Mouse (Mus musculus) kidney, postnatal 0 days (tissue): ENCODE data around the gene Zfp513. TPM values are rescaled to one million over a fixed set of nuclear protein-coding genes. Genes with fewer than 3 reads are reported as not detected.
A peak's percentile ranks its signal among the peaks of the same experiment; 100 is the strongest.

ENCODE experiments used
- ATAC-seq: fragments of 200-750 bp; cut with Nextera tagmentation; replicated peaks from 2 replicates; pipeline ENCODE4 v1.8.0; 2017; ENCODE audit warnings: low read depth, moderate number of reproducible peaks, moderate TSS enrichment, moderate library complexity; ENCODE audit not compliant: low FRiP score
- DNase-seq: peaks from one replicate; pipeline ENCODE4 v3.0.0-alpha.2; 2016; ENCODE audit warnings: low spot score
- H3K27ac ChIP-seq: fragments of 300-500 bp; sonication (generic); 2 replicates; pipeline ENCODE4 v1.5.1; 2014; ENCODE audit warnings: mild to moderate bottlenecking
- H3K27me3 ChIP-seq: fragments of 300-500 bp; sonication (generic); 2 replicates; pipeline ENCODE4 v1.6.1; 2014; ENCODE audit warnings: low read length, mixed read lengths; ENCODE audit not compliant: insufficient read depth
- H3K36me3 ChIP-seq: fragments of 300-500 bp; sonication (generic); 2 replicates; pipeline ENCODE4 v1.6.1; 2014; ENCODE audit warnings: low read length, mixed read lengths; ENCODE audit not compliant: insufficient read depth
- H3K4me1 ChIP-seq: fragments of 300-500 bp; sonication (generic); replicated peaks from 2 replicates; pipeline ENCODE4 v1.6.1; 2014; ENCODE audit warnings: antibody characterized with exemption, low read length, mixed read lengths; ENCODE audit not compliant: insufficient read depth
- H3K4me2 ChIP-seq: fragments of 300-500 bp; sonication (generic); 2 replicates; pipeline ENCODE4 v1.6.1; 2014; ENCODE audit warnings: mild to moderate bottlenecking, low read length, moderate library complexity, mixed read lengths
- H3K4me3 ChIP-seq: fragments of 300-500 bp; sonication (generic); replicated peaks from 2 replicates; pipeline ENCODE4 v1.5.1; 2014; ENCODE audit warnings: low read depth, low read length
- H3K9ac ChIP-seq: fragments of 300-500 bp; sonication (generic); 2 replicates; pipeline ENCODE4 v1.6.1; 2014; ENCODE audit warnings: low read depth, low read length
- H3K9me3 ChIP-seq: fragments of 300-500 bp; sonication (generic); replicated peaks from 2 replicates; pipeline ENCODE4 v1.6.1; 2016; ENCODE audit warnings: low read length, inconsistent platforms, mixed read lengths
- CTCF ChIP-seq: IDR thresholded peaks from 2 replicates; pipeline ENCODE4 v1.5.1; 2016; ENCODE audit warnings: antibody characterized with exemption, low read depth, mild to moderate bottlenecking, moderate library complexity
- WGBS: fragments of 180-500 bp; shearing (Covaris S2); extraction: QIAGEN DNeasy Blood & Tissue Kit; methylation state at CpG from one replicate; pipeline ENCODE4 v1.1.7; 2014; 5-methylcytosine and 5-hydroxymethylcytosine counted together
- polyA plus RNA-seq: library from polyadenylated mRNA; unstranded; fragments of >200 nt; fragmentation: Nextera tagmentation; extraction: Ambion mirVana; gene quantifications from 2 replicates; pipeline ENCODE4 v1.2.1, GENCODE M21; 2015

The Zfp513 gene
- polyA plus RNA-seq, 1 experiment from 2014 or later, result 8.9 TPM

GRCm38 (mm10) chr5:31181183-31181770, 20.8 kb downstream of the Zfp513 start:
- H3K9ac ChIP-seq, result no peak overlapping the region
- no peak for DNase-seq
- WGBS, result 93% methylated on average over 9 of the region's 9 CpGs
- H3K9me3 ChIP-seq, result no peaks in the 10 kb centered on the region
- H3K4me2 ChIP-seq, result no peak overlapping the region
- no peaks in the 10 kb centered on the region for H3K27me3 ChIP-seq
- no peak overlapping the region for H3K4me3 ChIP-seq
- H3K36me3 ChIP-seq, result no peaks in the 10 kb centered on the region
- TF ChIP-seq CTCF, result no peak
- H3K4me1 ChIP-seq, result no peaks in the 10 kb centered on the region
- ATAC-seq, result no peak
- no peak overlapping the region for H3K27ac ChIP-seq

GRCm38 (mm10) chr5:31179766-31180630, 22.1 kb downstream of the Zfp513 start, which contains the start of the genes Gm29609 and Gtf3c2:
Gene Gm29609 (minus strand): TSS chr5:31179911.
Gene Gtf3c2 (minus strand): TSS chr5:31180144.
- Histone ChIP-seq H3K36me3 (no peaks in the 10 kb centered on the region), H3K27me3 (no peaks in the 10 kb centered on the region), H3K4me1 (no peaks in the 10 kb centered on the region), H3K9me3 (no peaks in the 10 kb centered on the region), H3K4me2 (peak within 1 kb of the TSS; percentile 85), H3K27ac (peak within 1 kb of the TSS; percentile 98), H3K9ac (peak within 1 kb of the TSS; percentile 83), H3K4me3 (peak within 1 kb of the TSS; percentile 91)
- DNase-seq (peak; percentile 98), ATAC-seq (peak; percentile 96)
- peak; percentile 33 for TF ChIP-seq CTCF
- WGBS, result under 1% methylated on average over 59 of the region's 59 CpGs

- Histone ChIP-seq H3K4me3 (peak overlapping the region; percentile 91), H3K4me1 (no peaks in the 10 kb centered on the region), H3K9me3 (no peaks in the 10 kb centered on the region), H3K27ac (peak overlapping the region; percentile 98), H3K27me3 (no peaks in the 10 kb centered on the region), H3K36me3 (peaks cover 2% of the 10 kb centered on the region; the same call in 1 of the 2 replicates), H3K4me2 (peak overlapping the region; percentile 85), H3K9ac (peak overlapping the region; percentile 83)
- no peak for TF ChIP-seq CTCF
- DNase-seq, result no peak
- under 1% methylated on average over 25 of the region's 25 CpGs for WGBS
- ATAC-seq, result peak; percentile 27
Observed at GRCm38 (mm10) chr5:31179301-31179765, 22.8 kb downstream of the Zfp513 start.

- DNase-seq, result no peak
- Histone ChIP-seq H3K4me2 (no peak overlapping the region), H3K4me1 (no peaks in the 10 kb centered on the region), H3K27me3 (no peaks in the 10 kb centered on the region), H3K36me3 (peaks cover 77% of the 10 kb centered on the region), H3K9ac (no peak overlapping the region), H3K27ac (no peak overlapping the region), H3K4me3 (no peak overlapping the region), H3K9me3 (no peaks in the 10 kb centered on the region)
- WGBS, result 92% methylated on average over 4 of the region's 4 CpGs
- TF ChIP-seq CTCF, result no peak
- ATAC-seq, result no peak
Observed at GRCm38 (mm10) chr5:31168630-31169029, 33.5 kb downstream of the Zfp513 start.

- Histone ChIP-seq H3K27me3 (no peaks in the 10 kb centered on the region), H3K4me3 (no peak overlapping the region), H3K4me1 (no peaks in the 10 kb centered on the region), H3K36me3 (peaks cover 79% of the 10 kb centered on the region), H3K9me3 (no peaks in the 10 kb centered on the region), H3K4me2 (no peak overlapping the region), H3K27ac (no peak overlapping the region), H3K9ac (no peak overlapping the region)
- WGBS, result 90% methylated on average over 1 of the region's 1 CpGs
- DNase-seq (no peak), ATAC-seq (no peak)
- TF ChIP-seq CTCF, result no peak
Observed at GRCm38 (mm10) chr5:31164878-31165277, 37.2 kb downstream of the Zfp513 start.

- no peak for DNase-seq
- Histone ChIP-seq H3K27me3 (no peaks in the 10 kb centered on the region), H3K4me2 (no peak overlapping the region), H3K9me3 (no peaks in the 10 kb centered on the region), H3K9ac (no peak overlapping the region), H3K36me3 (peaks cover 81% of the 10 kb centered on the region), H3K27ac (no peak overlapping the region), H3K4me3 (no peak overlapping the region), H3K4me1 (no peaks in the 10 kb centered on the region)
- no peak for ATAC-seq
- TF ChIP-seq CTCF, result no peak
Observed at GRCm38 (mm10) chr5:31162462-31162861, 39.6 kb downstream of the Zfp513 start.
